Mouse (Mus musculus): ENCODE measurements around the gene Rpl19.

Gene Rpl19

DNA sequence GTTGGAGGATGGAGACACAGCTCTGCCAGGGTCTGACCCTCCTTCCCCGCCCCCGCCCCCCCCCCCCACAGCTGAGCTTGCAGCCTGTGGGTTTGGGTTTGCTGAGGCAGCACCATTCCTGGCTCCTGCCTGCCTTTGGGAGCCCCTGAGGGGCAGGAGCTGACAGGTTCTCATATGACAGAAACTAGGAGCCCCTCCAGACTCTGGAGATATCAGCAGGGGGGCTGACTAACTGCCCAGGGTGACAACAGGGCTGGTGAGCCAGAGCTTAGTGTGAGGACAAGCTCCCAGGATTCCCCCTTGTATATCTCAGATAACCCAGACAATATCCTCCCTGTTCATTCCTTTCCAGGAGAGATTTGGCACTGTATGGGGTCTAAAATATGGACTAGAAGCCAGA, 24.4 kb downstream of the Rpl19 start:
- no peak for DNase-seq (ENCODE audit: extremely low spot score, low read depth, low spot score)

- DNase-seq (ENCODE audit: extremely low spot score, low read depth, low spot score), result no peak
Measured at GRCm38 (mm10) chr11:98051611-98052128, 25.2 kb downstream of the Rpl19 start.

DNA sequence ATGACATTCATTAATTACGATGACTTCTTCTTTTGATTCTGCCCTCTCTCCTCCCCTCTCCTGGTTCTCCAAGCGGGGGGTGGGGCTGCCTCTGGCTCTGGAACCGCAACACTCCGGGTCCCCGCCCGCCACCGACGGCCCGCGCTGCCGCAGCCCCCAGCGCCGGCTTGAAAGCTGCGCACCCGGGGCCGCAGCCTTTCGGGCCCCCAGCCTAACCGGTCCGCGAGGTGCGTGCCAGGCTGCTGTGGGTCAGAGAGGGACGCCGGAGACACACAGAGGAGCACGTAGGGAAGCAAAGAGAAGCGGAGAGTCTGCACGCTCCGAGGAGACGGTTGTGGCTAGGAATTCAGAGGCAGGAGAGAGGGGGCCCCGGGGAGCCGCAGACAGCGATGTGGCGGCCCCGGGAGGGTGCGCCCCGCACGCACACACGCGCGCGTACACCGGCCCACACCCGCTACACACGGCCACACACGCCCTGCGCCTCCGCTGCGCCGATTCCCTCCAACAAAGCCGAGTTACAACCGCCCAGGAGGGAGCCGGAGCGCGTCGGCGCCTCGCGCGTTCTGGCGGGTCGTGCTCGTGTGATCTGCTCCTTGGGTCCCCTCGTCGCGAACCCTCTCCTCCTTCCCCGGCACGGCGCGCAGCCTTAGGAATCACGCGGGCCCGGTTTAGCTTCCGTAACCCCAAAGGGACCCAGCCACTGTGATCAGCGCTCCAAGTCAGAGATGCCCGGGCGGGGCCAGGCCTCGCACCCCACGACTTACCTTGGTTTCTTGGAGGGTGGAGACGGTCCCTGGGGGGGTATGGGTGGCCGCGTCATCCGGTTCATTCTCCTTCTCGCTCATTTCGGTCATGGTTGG, 25.8 kb downstream of the Rpl19 start:
- DNase-seq (ENCODE audit: extremely low spot score, low read depth, low spot score), result no peak

DNA sequence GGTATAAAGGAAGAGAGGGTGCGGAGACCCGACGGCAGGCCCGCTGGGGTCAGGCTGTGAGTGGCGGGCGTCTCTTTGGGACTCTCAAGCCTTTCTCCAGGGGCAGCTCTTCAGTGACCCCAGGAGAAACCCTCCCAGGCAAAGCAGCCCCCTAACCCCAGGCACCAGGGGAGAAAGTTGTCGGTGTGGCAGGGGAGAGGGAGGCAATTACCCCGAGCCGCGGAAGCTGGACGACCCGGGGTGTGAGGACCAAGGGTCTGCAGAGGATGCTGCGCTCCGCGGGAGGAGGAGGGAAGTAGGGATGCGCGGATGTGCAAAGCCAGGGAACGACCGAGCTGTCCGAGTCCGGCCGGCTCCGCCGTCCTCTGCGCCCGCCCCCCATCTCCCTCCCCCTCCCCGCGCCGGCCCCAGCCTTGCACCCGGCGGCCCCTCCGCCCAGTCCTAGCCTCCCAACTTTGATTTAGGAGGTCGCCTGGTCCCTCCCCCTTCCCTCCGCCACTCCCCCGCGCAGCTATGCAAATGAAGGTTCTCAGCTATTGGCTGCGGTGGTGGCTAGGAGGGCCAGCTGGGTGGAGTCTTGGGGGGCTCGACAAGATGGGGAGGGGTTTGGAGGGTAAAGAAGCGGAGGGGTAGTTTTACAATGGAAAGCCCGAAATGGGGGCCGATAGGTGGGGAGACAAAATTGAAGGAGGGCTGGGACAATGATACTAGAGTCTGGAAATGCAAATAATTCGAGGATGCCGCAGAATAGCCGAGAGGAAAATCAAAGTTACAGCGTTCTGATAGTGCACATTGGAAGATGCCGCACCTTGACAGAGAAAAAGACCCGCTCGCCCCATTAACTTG, 26.7 kb downstream of the Rpl19 start, which contains the start of gene Stac2:
Gene Stac2, minus strand, starts transcription at position 474 of the 846 bp plus-strand sequence.
- DNase-seq (ENCODE audit: extremely low spot score, low read depth, low spot score), result no peak

GRCm38 (mm10) chr11:98057466-98057865, 31.0 kb downstream of the Rpl19 start:
- DNase-seq (ENCODE audit: extremely low spot score, low read depth, low spot score), result no peak

GRCm38 (mm10) chr11:98057998-98058397, 31.5 kb downstream of the Rpl19 start:
- DNase-seq (ENCODE audit: extremely low spot score, low read depth, low spot score), result no peak

- no peak for DNase-seq (ENCODE audit: extremely low spot score, low read depth, low spot score)
Measured at GRCm38 (mm10) chr11:98059662-98060061, 33.2 kb downstream of the Rpl19 start.

- DNase-seq (ENCODE audit: extremely low spot score, low read depth, low spot score), result no peak
Measured at GRCm38 (mm10) chr11:98060104-98060692, 33.7 kb downstream of the Rpl19 start.

DNA sequence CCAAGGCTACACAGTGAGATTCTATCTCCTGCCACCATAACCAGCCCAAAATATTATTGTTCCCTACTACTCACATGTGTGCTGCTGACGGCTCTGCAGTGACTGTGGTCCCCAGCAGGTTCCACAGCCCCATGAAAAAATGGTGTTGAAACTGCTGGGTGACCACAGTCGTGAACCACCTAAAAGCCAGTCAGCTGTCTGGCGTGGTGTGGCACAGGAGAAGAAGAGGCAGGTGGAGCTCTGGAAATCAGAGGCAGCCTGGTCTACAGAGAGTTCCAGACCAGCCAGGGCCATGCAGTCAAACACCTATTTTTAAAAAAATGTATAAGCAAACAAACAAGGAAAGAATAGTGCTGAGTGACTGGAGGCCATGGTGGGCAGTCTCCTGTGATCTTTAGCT, 34.9 kb downstream of the Rpl19 start:
- DNase-seq (ENCODE audit: extremely low spot score, low read depth, low spot score), result no peak

DNA sequence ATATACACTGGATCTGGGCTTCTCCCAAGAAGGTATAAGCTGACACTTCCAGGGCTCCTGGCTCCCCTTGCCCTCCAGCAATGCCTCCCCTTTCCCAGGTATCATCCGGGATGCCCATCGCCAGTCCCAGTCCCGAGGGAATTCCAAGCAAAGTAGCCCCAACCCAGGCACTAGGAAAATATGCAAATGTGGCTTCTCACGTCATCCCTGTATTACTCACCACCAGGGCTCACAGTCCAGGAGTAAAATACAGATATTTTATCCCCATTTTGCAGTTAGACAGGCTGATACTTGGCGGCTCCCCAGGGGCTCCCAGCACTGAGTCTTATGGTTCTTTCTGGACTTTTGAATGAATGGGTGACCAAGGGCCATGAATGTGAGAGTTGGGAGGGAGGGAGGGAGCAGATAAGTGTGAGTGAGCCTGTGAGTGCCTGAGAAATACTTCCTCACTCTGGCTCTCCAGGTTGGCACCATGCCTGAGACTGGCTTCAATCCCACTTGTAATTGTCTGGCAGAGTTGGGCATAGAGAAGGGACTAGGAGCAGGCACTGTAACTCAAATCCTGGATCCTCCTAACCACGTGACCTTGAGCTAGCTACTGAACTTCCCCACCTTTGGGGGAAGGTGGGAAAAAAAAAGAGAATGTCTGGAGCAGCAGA, 35.5 kb downstream of the Rpl19 start:
- no peak for DNase-seq (ENCODE audit: extremely low spot score, low read depth, low spot score)

- no peak for DNase-seq (ENCODE audit: extremely low spot score, low read depth, low spot score)
Measured at GRCm38 (mm10) chr11:98066201-98066600, 39.7 kb downstream of the Rpl19 start.

- DNase-seq (ENCODE audit: extremely low spot score, low read depth, low spot score), result no peak
Measured at GRCm38 (mm10) chr11:98067255-98067654, 40.7 kb downstream of the Rpl19 start.

DNA sequence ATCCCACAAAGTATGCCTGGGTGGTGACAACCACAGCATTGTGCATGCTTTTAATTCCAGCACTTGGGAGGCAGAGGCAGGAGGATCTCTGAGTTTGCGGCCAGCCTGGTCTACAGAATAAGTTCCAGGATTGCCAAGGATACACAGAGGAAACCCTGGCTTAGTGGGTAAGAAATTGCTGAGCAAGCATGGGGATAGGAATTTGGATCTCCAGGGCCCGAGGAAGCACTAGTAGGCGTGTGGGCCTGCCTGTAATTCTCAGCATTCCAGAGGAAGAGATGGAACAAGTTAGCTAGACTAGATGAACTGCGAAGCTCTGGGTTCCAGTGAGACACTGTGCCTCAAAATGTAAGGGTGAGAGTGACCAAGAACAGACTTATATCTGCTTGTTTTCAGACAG, 46.9 kb downstream of the Rpl19 start:
- no peak for DNase-seq (ENCODE audit: extremely low spot score, low read depth, low spot score)

DNA sequence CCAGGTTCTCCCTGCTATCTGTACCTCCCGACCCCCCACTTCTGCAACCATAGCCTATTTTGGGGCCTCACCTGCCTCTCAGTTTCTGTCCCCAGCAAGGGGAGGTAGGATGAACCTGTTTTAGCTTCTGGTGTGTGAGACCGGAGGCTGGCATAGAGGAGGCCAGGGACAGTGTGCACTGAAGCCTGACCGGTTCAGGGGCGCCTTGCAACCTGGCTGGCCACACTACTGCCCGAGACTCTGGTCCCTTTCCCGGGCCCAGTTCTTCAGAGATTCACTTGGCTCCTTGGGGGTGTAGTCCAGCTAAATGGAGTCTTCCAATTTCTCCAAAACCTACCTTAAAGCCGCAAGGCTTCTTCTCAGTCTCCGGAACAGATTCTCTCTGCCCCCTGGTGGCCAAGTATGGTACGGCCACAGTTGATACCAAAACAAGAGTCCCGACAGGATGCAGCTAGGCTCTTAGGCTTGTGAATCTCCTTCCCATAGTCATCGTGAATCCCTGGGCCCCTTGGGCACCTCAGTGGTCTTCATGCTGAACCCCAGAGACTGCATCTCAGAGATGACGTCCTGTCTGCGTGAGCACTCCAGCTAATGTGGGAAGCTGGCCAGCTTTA, 48.8 kb downstream of the Rpl19 start:
- peak; percentile 72 for DNase-seq (ENCODE audit: extremely low spot score, low read depth, low spot score)

DNA sequence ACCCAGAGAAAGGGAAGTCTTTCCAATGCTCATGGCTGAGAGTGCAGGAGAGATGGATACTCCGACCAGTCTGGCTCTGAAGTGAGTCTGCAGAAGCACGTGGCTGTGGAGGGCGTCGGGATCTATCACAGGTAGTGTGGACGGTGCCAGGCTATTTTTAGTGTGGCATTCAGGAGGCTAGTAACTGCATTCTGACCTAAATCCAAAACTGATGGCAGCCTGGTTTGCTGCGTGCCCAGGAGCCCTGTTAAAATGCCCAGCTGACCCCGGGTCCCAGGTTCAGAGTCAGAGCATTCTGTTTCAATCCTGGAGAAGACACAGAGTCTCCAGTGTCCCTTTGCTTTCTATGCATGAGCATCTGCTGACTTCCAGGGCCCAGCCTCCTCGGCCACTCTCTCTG, 50.6 kb downstream of the Rpl19 start:
- DNase-seq (ENCODE audit: extremely low spot score, low read depth, low spot score), result no peak

All from hindlimb bud, embryonic 11.5 days (tissue).